Mouse (Mus musculus) layer of hippocampus, postnatal 25 days (tissue): ENCODE measurements at regions not wholly inside any gene's neighbourhood (a gene's known extent, or its start where the extent isn't known, plus 50 kb on each side); places are given as distances from the start of the nearest gene placed in this dataset.
"Not testable (repeated sequence)": the region's sequence is repeated elsewhere in the genome, so short reads cannot be mapped to it uniquely, and the experiment has no call there.

ENCODE experiments used
- DNase-seq, 2 experiments: peaks; one replicate each; pipeline ENCODE4 v3.0.0; 2022; ENCODE audit warnings: mixed read lengths in 2 of 2, low spot score in 1 of 2; ENCODE audit errors: extremely low spot score in 1 of 2

DNA sequence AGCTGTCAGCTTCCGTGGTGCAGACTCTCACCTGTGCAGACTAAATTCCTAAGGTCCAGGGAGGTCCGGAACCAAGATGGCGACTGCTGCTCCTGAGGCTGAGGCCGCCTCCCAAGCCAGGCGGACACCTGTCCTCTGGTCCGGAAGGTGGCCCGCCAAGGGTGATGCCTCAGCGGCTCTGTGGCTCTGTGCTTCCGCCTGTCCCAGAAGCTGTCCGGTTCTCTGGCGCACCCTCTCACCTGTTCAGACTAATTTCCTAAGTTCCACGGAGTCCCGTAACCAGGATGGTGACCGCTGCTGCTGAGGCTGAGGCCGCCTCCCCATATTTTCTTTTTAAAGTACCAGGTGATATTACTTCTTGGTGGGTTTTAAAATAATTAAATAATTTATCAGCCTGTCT, 65.4 kb upstream of the B3galnt2 start:
- not testable (repeated sequence) for DNase-seq

DNA sequence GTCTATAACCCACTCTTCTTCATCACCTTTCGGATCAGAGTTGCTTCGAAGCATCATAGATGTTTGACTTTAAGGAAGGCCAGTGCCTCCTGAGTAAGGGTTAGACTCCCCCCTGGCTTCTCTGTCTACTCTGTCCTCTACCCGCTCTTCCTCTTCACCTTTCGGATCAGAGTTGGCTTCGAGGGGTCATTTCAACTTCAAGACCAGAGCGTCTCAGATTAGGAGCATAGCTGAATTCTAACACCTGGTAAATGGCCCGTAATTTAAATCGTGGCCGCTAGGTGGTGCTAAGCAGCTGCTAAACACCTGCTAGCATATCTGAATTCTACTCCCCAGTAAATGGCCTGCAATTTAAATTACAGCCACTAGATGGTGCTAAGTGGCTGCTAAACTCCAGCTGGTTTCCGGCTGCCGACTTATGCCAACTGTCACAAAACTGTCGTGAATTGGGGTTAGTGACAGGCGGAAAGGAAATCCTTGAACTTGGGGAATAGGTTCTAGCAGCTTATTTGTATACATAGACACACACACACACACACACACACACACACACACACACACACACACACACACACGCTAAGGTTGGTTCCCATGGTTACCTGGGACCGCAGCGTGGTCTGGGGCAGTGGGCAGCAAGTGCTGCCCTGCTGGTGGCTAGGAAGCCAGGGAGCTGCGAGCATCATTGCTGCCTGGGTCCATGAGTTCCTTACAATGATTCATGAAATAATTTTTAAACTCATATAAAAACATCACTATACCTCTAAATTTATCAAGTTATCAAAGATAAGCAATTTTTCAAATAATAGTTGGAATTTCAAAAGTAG, 64.8 kb upstream of the B3galnt2 start:
- DNase-seq = peak; percentile 74 to 93

- not testable (repeated sequence) for DNase-seq
Observed at GRCm38 (mm10) chr13:13902186-13902585, 52.1 kb upstream of the B3galnt2 start.
